Mouse (Mus musculus): ENCODE results near the gene 7530416G11Rik.

- TF ChIP-seq CTCF (IDR thresholded peaks at IDR 0.05; ENCODE audit: low read depth, low read length) (no peak), POLR2A (IDR thresholded peaks at IDR 0.05; ENCODE audit: insufficient read depth, low read length) (no peak), EP300 (IDR thresholded peaks at IDR 0.05; ENCODE audit: insufficient read depth, low read depth, low read length) (no peak)
These were observed 43.5 kb upstream of the 7530416G11Rik start for GRCm38 (mm10) chr15:85546500-85546899.

Data from ES-Bruce4 (cell line).